Mouse (Mus musculus) kidney, embryonic 16.5 days (tissue): ENCODE data around the gene Cnga3. TPM values are rescaled to one million over a fixed set of nuclear protein-coding genes. Genes with fewer than 3 reads are reported as not detected.

ENCODE experiments used
- ATAC-seq: fragments of 200-750 bp; cut with Nextera tagmentation; 2 replicates; pipeline ENCODE4 v1.8.0; 2017; ENCODE audit warnings: moderate TSS enrichment; ENCODE audit not compliant: low FRiP score, low TSS enrichment
- H3K27ac ChIP-seq: fragments of 300-500 bp; sonication (generic); 2 replicates; pipeline ENCODE4 v1.5.1; 2014; ENCODE audit warnings: low read length
- H3K27me3 ChIP-seq: fragments of 300-500 bp; sonication (generic); 2 replicates; pipeline ENCODE4 v1.6.1; 2014; ENCODE audit warnings: low read length, control low read depth, mixed read lengths; ENCODE audit not compliant: insufficient read depth
- H3K36me3 ChIP-seq: fragments of 300-500 bp; sonication (generic); 2 replicates; pipeline ENCODE4 v1.6.1; 2014; ENCODE audit warnings: low read length, control low read depth, mixed read lengths; ENCODE audit not compliant: insufficient read depth
- H3K4me1 ChIP-seq: fragments of 300-500 bp; sonication (generic); 2 replicates; pipeline ENCODE4 v1.6.1; 2014; ENCODE audit warnings: low read length, control low read depth, mixed read lengths; ENCODE audit not compliant: insufficient read depth
- H3K4me2 ChIP-seq: fragments of 300-500 bp; sonication (generic); replicated peaks from 2 replicates; pipeline ENCODE4 v1.6.1; 2014; ENCODE audit warnings: low read depth, low read length
- H3K4me3 ChIP-seq: fragments of 300-500 bp; sonication (generic); 2 replicates; pipeline ENCODE4 v1.5.1; 2014; ENCODE audit warnings: mild to moderate bottlenecking, low read length
- H3K9ac ChIP-seq: fragments of 300-500 bp; sonication (generic); replicated peaks from 2 replicates; pipeline ENCODE4 v1.6.1; 2014; ENCODE audit warnings: low read length
- H3K9me3 ChIP-seq: fragments of 300-500 bp; sonication (generic); 2 replicates; pipeline ENCODE4 v1.6.1; 2016; ENCODE audit warnings: low read length, control low read depth
- WGBS: fragments of 180-500 bp; shearing (Covaris S2); extraction: QIAGEN DNeasy Blood & Tissue Kit; methylation state at CpG from one replicate; pipeline ENCODE4 v1.1.7; 2014; 5-methylcytosine and 5-hydroxymethylcytosine counted together
- polyA plus RNA-seq: library from polyadenylated mRNA; unstranded; fragments of >200 nt; fragmentation: Nextera tagmentation; extraction: Ambion mirVana; gene quantifications from 2 replicates; pipeline ENCODE4 v1.2.1, GENCODE M21; 2015

Gene Cnga3
- polyA plus RNA-seq, 1 experiment from 2014 or later, result 0.07 TPM

GRCm38 (mm10) chr1:37299540-37300491 lies 85.6 kb downstream of the Cnga3 start, which contains the start of gene Inpp4a:
Gene Inpp4a, plus strand, starts transcription at chr1:37299865.
- under 1% methylated on average over 73 of the region's 77 CpGs for WGBS
- no peaks in the 10 kb centered on the region for H3K36me3 ChIP-seq
- peak within 1 kb of the TSS; percentile 83 for H3K9ac ChIP-seq
- peak within 1 kb of the TSS; percentile 74 for H3K4me2 ChIP-seq
- peaks cover 10% of the 10 kb centered on the region for H3K4me1 ChIP-seq
- peak within 1 kb of the TSS; percentile 46; the same call in 1 of the 2 replicates for H3K27ac ChIP-seq
- peak within 1 kb of the TSS; percentile 81 for H3K4me3 ChIP-seq
- H3K27me3 ChIP-seq, result no peaks in the 10 kb centered on the region
- ATAC-seq, result peak; percentile 96
- H3K9me3 ChIP-seq, result no peaks in the 10 kb centered on the region

DNA sequence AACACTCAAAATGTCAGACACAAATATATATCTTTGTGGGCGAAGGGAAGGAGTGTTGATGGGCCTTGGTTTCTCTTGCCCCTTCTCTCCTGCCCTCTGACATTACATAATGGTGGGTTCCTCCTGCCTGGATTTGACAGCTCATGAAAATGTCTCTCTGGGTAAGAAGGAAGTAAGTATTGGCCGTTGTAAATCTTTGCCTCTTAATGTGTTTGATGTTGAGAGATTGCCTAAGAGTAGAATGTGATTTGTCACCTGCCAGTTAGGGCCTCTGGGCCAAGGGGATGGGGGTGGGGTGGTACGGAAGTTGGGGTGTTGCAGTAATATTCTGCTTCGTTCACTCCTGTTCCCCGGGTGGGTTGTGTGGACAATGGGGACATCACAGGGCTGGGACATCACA lies 86.4 kb downstream of the Cnga3 start:
- Histone ChIP-seq H3K27ac (no peak overlapping the region), H3K27me3 (no peaks in the 10 kb centered on the region), H3K4me3 (peak overlapping the region; percentile 81), H3K4me2 (peak overlapping the region; percentile 74), H3K4me1 (peaks cover 16% of the 10 kb centered on the region), H3K9me3 (no peaks in the 10 kb centered on the region), H3K9ac (peak overlapping the region; percentile 83), H3K36me3 (no peaks in the 10 kb centered on the region)
- ATAC-seq, result no peak
- WGBS, result 13% methylated on average over 5 of the region's 5 CpGs

- no peak for ATAC-seq
- WGBS, result 50% methylated on average over 3 of the region's 3 CpGs
- no peaks in the 10 kb centered on the region for H3K36me3 ChIP-seq
- H3K9ac ChIP-seq, result no peak overlapping the region
- no peak overlapping the region for H3K27ac ChIP-seq
- H3K4me1 ChIP-seq, result peaks cover 28% of the 10 kb centered on the region
- no peak overlapping the region for H3K4me2 ChIP-seq
- H3K27me3 ChIP-seq, result no peaks in the 10 kb centered on the region
- no peaks in the 10 kb centered on the region for H3K9me3 ChIP-seq
- H3K4me3 ChIP-seq, result no peak overlapping the region
Measured at GRCm38 (mm10) chr1:37302801-37303200, 88.6 kb downstream of the Cnga3 start.

DNA sequence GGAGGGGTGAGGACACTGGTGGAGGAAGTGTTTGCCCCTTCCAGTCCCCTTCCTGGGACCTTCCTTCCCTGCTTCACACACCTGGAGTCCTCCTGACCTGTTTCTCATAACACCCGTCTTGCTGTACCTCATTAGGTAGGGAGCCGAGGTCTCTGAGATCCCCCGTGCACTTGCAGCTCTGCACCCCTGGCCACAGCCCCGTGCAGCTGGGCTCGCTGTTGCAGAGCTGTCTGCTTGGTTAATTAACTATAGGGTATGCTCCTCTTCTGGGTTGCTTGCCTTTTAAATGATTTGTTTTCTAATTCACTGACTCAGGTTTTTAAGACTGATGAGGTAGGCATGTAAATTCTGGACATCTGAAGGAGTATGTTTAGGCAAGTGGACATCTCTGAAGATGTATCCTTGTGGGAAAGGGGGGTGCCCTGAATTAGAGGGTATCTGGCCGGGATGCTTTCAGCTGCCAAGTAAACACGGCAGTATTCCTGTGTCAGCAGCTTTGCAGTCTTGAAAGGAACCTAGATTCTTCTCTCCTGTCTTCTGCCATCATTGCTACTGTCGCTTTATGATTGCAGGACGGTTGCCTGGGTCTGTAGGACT lies 91.6 kb downstream of the Cnga3 start:
- H3K4me2 ChIP-seq, result no peak overlapping the region
- no peaks in the 10 kb centered on the region for H3K36me3 ChIP-seq
- H3K4me1 ChIP-seq, result peaks cover 24% of the 10 kb centered on the region
- no peaks in the 10 kb centered on the region for H3K27me3 ChIP-seq
- H3K9me3 ChIP-seq, result no peaks in the 10 kb centered on the region
- peak; percentile 66; the same call in 1 of the 2 replicates for ATAC-seq
- 33% methylated on average over 9 of the region's 9 CpGs for WGBS
- peak overlapping the region; percentile 25; the same call in 1 of the 2 replicates for H3K27ac ChIP-seq
- no peak overlapping the region for H3K9ac ChIP-seq
- no peak overlapping the region for H3K4me3 ChIP-seq

DNA sequence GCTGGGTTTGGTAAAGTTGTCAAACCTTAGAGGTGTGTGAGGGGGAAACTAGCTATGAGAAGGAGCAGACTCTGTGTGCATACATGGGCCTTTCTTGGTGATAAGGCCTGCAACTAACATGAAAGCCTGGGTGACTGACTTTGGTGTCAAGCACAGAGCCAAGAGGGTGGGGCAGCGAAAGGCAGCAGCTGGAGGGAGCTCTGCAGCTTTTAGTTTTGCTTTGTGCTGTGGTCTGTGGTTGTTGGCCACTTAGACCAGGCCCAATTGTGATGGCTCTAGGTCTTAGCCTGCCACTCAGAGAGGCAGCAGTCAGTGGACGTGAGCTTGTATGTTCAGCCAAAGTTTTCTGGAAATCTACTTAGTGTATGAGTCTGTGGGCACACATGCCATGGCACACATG lies 93.4 kb downstream of the Cnga3 start:
- Histone ChIP-seq H3K27ac (no peak overlapping the region), H3K9ac (no peak overlapping the region), H3K4me2 (no peak overlapping the region), H3K9me3 (no peaks in the 10 kb centered on the region), H3K4me1 (peaks cover 22% of the 10 kb centered on the region), H3K36me3 (no peaks in the 10 kb centered on the region), H3K27me3 (no peaks in the 10 kb centered on the region), H3K4me3 (no peak overlapping the region)
- ATAC-seq, result no peak
- WGBS, result 83% methylated on average over 2 of the region's 2 CpGs

DNA sequence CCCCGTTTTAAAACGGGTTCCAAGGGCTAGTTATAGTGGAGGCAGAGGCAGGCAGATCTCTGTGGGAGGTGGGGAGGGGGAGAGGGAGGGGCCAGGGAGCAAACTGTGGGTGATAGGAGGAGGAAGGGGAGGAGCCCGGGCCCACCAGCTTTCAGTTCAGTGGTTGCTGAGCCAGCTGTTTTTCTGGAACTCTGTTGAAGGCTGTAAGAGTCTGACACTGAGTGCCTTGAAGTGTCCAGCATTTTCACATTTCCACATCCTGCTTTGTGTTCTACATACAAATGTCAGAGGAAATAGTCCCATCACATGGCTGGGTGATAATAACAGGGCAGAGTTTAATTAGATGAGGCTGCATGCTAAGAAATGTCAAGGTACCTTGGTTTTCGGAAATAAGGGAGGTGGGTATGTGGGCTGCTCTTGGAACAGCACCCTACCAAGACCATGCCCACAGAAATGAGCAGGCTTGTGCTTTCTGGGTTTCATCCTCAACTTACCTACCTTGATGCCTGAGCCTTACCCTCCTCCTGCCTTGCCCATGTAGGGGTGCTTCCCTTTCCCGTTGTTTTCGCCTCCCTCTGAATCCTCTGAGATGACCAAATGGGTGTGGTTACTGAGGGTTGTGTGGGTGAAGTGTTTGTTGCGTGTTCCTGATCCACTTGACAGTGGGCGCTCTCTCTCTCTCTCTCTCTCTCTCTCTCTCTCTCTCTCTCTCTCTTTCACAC lies 93.9 kb downstream of the Cnga3 start:
- WGBS, result 80% methylated on average over 8 of the region's 8 CpGs
- Histone ChIP-seq H3K4me1 (peaks cover 21% of the 10 kb centered on the region), H3K9ac (no peak overlapping the region), H3K4me2 (no peak overlapping the region), H3K4me3 (no peak overlapping the region), H3K36me3 (no peaks in the 10 kb centered on the region), H3K27ac (no peak overlapping the region), H3K9me3 (no peaks in the 10 kb centered on the region), H3K27me3 (no peaks in the 10 kb centered on the region)
- no peak for ATAC-seq

- ATAC-seq, result no peak
- no peak overlapping the region for H3K9ac ChIP-seq
- peaks cover 21% of the 10 kb centered on the region for H3K4me1 ChIP-seq
Measured at GRCm38 (mm10) chr1:37308743-37309100, 94.5 kb downstream of the Cnga3 start.

GRCm38 (mm10) chr1:37309939-37310515 lies 95.8 kb downstream of the Cnga3 start:
- H3K27me3 ChIP-seq, result no peaks in the 10 kb centered on the region
- no peak overlapping the region for H3K9ac ChIP-seq
- 93% methylated on average over 4 of the region's 4 CpGs for WGBS
- no peak overlapping the region for H3K27ac ChIP-seq
- H3K4me2 ChIP-seq, result no peak overlapping the region
- ATAC-seq, result no peak
- H3K4me1 ChIP-seq, result peaks cover 29% of the 10 kb centered on the region
- H3K36me3 ChIP-seq, result no peaks in the 10 kb centered on the region
- no peak overlapping the region for H3K4me3 ChIP-seq
- no peaks in the 10 kb centered on the region for H3K9me3 ChIP-seq

More at GRCm38 (mm10) chr1:37308743-37309100, 94.5 kb downstream of the Cnga3 start:
- no peaks in the 10 kb centered on the region for H3K36me3 ChIP-seq
- H3K9me3 ChIP-seq, result no peaks in the 10 kb centered on the region
- H3K27me3 ChIP-seq, result no peaks in the 10 kb centered on the region
- 63% methylated on average over 3 of the region's 3 CpGs for WGBS
- H3K4me3 ChIP-seq, result no peak overlapping the region
- H3K4me2 ChIP-seq, result no peak overlapping the region
- H3K27ac ChIP-seq, result no peak overlapping the region
